Mouse (Mus musculus) embryonic facial prominence, embryonic 10.5 days (tissue): ENCODE results near the gene Nup85. TPM values are rescaled to one million over a fixed set of nuclear protein-coding genes. Genes with fewer than 3 reads are reported as not detected.
A peak's percentile ranks its signal among the peaks of the same experiment; 100 is the strongest.

Source experiments
- DNase-seq: peaks from one replicate; pipeline ENCODE4 v3.0.0-alpha.2; 2017; ENCODE audit warnings: low spot score
- H3K27ac ChIP-seq: fragments of 300-500 bp; sonication (generic); replicated peaks from 2 replicates; pipeline ENCODE4 v1.5.1; 2016; ENCODE audit warnings: mild to moderate bottlenecking
- H3K27me3 ChIP-seq: fragments of 300-500 bp; sonication (generic); replicated peaks from 2 replicates; pipeline ENCODE4 v1.6.1; 2016; ENCODE audit warnings: low read depth, mild to moderate bottlenecking; ENCODE audit not compliant: poor library complexity, severe bottlenecking
- H3K36me3 ChIP-seq: fragments of 300-500 bp; sonication (generic); replicated peaks from 2 replicates; pipeline ENCODE4 v1.6.1; 2016; ENCODE audit warnings: mild to moderate bottlenecking, moderate library complexity
- H3K4me1 ChIP-seq: fragments of 300-500 bp; sonication (generic); 2 replicates; pipeline ENCODE4 v1.6.1; 2016
- H3K4me3 ChIP-seq: fragments of 300-500 bp; sonication (generic); 2 replicates; pipeline ENCODE4 v1.5.1; 2016; ENCODE audit warnings: mild to moderate bottlenecking, moderate library complexity
- H3K9me3 ChIP-seq: fragments of 300-500 bp; sonication (generic); 2 replicates; pipeline ENCODE4 v1.6.1; 2016; ENCODE audit warnings: mild to moderate bottlenecking
- WGBS: fragments of 180-500 bp; shearing (Covaris S2); methylation state at CpG from one replicate; pipeline ENCODE4 v1.1.7; 2016; 5-methylcytosine and 5-hydroxymethylcytosine counted together
- polyA plus RNA-seq: library from polyadenylated mRNA; unstranded; fragments of >200 nt; fragmentation: Nextera tagmentation; extraction: Ambion mirVana; gene quantifications from 2 replicates; pipeline ENCODE4 v1.2.1, GENCODE M21; 2016

Gene Nup85
- polyA plus RNA-seq, 1 experiment from 2014 or later, result 252 TPM

DNA sequence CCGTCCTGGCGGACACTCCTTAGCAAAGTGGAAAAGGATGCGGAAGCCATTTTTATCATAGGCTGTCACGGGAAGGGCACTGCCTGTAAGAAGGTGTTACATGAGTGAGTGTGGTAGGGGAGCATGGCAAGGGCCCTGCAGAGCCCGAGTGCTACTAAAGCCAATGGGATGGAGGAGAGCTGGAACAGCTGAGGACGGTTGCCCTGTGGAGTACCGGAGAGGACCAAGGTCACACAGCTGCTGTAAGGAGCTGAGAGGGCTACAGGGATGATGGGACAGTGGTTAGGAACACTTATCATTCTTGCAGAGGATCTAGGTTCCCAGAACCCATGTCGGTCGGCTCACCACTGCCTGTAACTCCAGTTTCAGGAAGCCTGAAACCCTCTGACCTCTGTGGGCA lies 22.2 kb downstream of the Nup85 start:
- 92% methylated on average over 9 of the region's 9 CpGs for WGBS
- no peak for DNase-seq
- Histone ChIP-seq H3K27me3 (no peaks in the 10 kb centered on the region), H3K36me3 (peaks cover 98% of the 10 kb centered on the region), H3K4me3 (no peak overlapping the region), H3K4me1 (no peaks in the 10 kb centered on the region), H3K9me3 (no peaks in the 10 kb centered on the region), H3K27ac (no peak overlapping the region)

DNA sequence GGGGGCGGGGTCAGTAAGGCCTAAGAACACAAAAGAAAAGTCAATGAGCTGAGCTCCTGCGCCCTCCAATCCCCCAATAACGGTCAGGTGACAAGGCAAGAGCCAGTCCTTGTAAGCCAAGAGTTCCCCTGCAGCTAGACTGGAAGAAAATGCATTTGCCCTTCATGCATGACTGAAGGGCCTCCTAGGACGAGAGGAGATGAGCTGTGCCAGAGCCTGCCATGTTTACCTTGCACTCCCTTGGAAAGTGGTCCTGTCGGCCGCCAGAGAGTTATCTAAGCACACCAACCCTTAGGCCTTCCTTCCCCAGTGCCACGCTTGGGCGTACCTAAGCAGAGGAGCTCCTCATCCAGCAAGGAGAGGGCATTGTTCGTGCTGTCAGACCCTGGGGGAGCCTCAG lies 23.8 kb downstream of the Nup85 start:
- H3K4me3 ChIP-seq, result no peak overlapping the region
- WGBS, result 87% methylated on average over 9 of the region's 9 CpGs
- no peaks in the 10 kb centered on the region for H3K27me3 ChIP-seq
- H3K27ac ChIP-seq, result no peak overlapping the region
- H3K4me1 ChIP-seq, result no peaks in the 10 kb centered on the region
- H3K36me3 ChIP-seq, result peaks cover 98% of the 10 kb centered on the region
- no peak for DNase-seq
- no peaks in the 10 kb centered on the region for H3K9me3 ChIP-seq

DNA sequence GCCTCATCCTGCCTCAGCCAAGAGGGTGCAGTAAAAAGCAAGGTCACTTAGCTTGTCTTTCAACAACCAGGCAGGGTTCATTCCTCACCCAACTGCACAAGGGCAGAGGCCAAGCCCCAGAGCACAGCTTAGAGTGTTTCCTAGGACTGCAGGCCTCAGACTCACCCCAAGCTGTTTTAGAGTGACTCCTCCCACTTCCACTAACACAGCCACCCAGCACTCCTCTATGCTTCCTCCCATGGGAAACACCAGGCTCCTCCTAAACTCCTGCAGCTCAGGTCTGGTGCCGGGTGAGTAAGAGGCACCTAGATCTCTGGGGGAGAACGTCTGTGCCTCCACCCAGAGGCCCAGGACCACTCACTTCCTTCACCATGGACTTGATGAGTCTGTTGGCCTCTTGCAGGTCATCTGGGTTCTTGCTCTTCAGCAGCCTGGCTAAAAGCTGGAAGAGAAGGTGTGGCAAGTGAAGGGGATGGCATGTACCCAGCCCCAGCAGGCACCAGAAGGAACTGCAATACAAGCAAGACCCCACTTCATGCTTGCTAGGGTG lies 26.4 kb downstream of the Nup85 start:
- Histone ChIP-seq H3K27me3 (no peaks in the 10 kb centered on the region), H3K4me1 (no peaks in the 10 kb centered on the region), H3K36me3 (peaks cover 98% of the 10 kb centered on the region), H3K9me3 (no peaks in the 10 kb centered on the region), H3K4me3 (no peak overlapping the region), H3K27ac (no peak overlapping the region)
- no peak for DNase-seq
- WGBS, result 89% methylated on average over 2 of the region's 2 CpGs

DNA sequence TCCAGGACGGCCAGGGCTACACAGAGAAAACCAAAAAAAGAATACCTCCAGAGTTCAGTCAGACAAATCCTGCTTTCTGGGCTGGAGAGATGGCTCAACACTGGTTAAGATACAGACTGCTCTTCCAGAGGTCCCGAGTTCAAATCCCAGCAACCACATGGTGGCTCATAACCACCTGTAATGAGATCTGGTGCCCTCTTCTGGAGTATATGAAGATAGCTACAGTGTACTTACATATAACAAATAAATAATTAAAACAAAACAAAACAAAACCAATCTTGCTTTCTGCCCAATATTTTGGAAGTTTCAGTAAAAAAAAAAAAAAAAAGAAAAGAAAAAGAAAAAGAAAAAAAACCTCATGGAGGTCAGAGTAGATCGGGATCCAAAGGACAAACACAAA lies 31.0 kb downstream of the Nup85 start:
- Histone ChIP-seq H3K27ac (no peak overlapping the region), H3K9me3 (no peaks in the 10 kb centered on the region), H3K4me3 (no peak overlapping the region), H3K36me3 (peaks cover 90% of the 10 kb centered on the region), H3K4me1 (no peaks in the 10 kb centered on the region), H3K27me3 (no peaks in the 10 kb centered on the region)
- no peak for DNase-seq
- WGBS, result 95% methylated on average over 3 of the region's 3 CpGs

DNA sequence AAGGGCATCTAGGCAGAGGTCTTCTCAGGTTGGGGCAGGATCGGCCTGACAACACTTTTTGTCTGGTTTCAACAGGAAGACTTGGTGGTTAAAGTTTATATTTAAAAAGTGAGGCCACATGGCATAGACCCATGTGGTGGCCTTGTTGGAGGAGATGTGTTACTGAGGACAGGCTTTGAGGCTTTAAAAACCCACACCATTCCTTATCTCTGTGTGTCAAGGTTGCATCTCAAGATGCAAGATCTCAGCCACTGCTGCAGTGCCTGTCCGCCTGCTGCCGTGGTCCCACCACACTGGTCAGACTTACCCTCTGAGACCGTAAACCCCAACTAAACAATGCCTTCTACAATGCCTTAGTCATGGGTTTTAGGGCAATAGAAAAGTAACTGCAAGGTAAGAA lies 34.1 kb downstream of the Nup85 start:
- WGBS, result 97% methylated on average over 4 of the region's 4 CpGs
- DNase-seq, result no peak
- Histone ChIP-seq H3K4me3 (no peak overlapping the region), H3K27me3 (no peaks in the 10 kb centered on the region), H3K36me3 (peaks cover 79% of the 10 kb centered on the region), H3K9me3 (no peaks in the 10 kb centered on the region), H3K4me1 (peaks cover 15% of the 10 kb centered on the region), H3K27ac (no peak overlapping the region)

DNA sequence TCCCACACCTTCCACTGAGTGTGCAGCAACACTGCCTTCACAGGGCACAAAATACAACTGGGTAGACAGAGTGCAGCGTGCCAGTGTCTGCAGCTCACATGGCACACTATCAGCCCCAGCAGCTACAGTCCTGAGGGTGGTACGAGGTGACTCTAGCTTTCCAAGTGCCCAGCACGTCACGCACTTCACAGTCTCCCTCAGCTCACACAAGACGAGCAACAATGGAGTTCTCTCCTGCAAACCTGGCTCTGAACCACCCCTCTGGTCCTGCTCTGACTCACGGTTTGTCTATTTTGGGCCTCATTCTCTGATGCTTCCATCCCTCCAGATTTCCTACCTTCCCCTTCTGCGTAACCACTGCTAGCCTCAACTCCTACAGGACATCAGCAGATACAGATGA lies 35.5 kb downstream of the Nup85 start:
- peaks cover 64% of the 10 kb centered on the region for H3K36me3 ChIP-seq
- H3K27me3 ChIP-seq, result no peaks in the 10 kb centered on the region
- no peak for DNase-seq
- no peak overlapping the region for H3K27ac ChIP-seq
- H3K4me1 ChIP-seq, result peaks cover 18% of the 10 kb centered on the region
- H3K4me3 ChIP-seq, result no peak overlapping the region
- WGBS, result 97% methylated on average over 7 of the region's 7 CpGs
- no peaks in the 10 kb centered on the region for H3K9me3 ChIP-seq

DNA sequence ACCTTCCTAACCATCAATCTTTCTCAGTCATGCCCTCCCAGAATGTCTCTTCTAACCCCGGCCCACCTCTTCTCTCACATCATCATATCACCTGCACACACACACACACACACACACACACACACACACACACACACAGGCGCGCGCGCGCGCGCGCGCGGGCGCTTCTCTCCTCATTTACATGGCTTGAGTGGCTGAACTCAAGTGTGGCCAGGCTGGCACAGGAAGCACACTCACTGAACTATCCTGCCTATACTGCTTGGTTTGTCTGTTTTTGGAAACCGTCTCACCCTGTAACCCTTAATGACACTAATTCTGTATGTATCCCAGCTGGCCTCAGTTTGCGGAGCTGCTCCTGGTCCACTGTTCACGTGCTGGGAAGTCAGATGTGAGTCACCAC lies 36.5 kb downstream of the Nup85 start:
- WGBS, result 93% methylated on average over 15 of the region's 15 CpGs
- H3K4me3 ChIP-seq, result 0 out of 2 replicates have a peak overlapping the region, but pooled peaks have one; percentile 1
- peaks cover 25% of the 10 kb centered on the region for H3K4me1 ChIP-seq
- H3K9me3 ChIP-seq, result no peaks in the 10 kb centered on the region
- DNase-seq, result no peak
- no peak overlapping the region for H3K27ac ChIP-seq
- peaks cover 60% of the 10 kb centered on the region for H3K36me3 ChIP-seq
- H3K27me3 ChIP-seq, result no peaks in the 10 kb centered on the region

DNA sequence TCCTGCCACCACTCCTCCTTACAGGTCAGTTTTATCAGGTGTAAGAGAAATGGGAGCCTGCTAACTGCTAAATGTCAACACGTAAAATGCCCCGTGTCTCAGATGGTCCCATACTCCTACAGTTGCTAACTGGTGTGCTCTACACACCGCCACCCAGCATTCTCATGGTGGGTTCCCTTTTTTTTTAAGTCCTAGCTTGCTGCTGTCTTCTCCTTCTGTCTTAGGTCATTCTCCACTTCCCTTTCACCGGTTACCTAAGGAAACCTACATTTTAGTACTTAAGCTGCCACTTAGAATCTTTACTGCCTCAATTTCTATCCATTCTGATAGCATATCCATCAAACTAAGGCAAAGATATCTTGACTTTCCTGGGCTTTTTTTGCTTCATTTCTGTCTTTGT lies 36.9 kb downstream of the Nup85 start:
- H3K4me1 ChIP-seq, result peaks cover 25% of the 10 kb centered on the region
- H3K27ac ChIP-seq, result no peak overlapping the region
- 93% methylated on average over 4 of the region's 4 CpGs for WGBS
- H3K27me3 ChIP-seq, result no peaks in the 10 kb centered on the region
- DNase-seq, result no peak
- H3K9me3 ChIP-seq, result no peaks in the 10 kb centered on the region
- H3K4me3 ChIP-seq, result no peak overlapping the region
- peaks cover 60% of the 10 kb centered on the region for H3K36me3 ChIP-seq

DNA sequence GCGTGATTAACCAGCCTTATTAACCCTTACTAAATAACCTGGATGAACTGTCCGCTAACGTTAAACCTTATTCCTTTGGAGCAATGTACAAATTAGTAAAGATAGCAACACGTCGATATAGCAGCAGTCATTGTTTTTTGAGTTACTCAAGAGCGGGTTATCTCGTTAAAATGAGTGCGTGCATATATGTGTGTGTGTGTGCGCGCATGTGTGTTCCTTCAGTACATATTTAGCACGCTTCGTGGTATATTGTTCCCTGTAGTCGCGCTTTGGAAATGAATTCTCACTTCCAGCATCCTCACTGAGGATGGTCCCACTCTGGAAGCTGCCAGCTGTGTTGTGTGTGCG lies 38.9 kb downstream of the Nup85 start:
- no peak for DNase-seq
- Histone ChIP-seq H3K27me3 (no peaks in the 10 kb centered on the region), H3K27ac (peak overlapping the region; percentile 98), H3K4me1 (peaks cover 25% of the 10 kb centered on the region), H3K36me3 (peaks cover 60% of the 10 kb centered on the region), H3K9me3 (no peaks in the 10 kb centered on the region), H3K4me3 (peak overlapping the region; percentile 72)
- WGBS, result 7% methylated on average over 15 of the region's 15 CpGs

DNA sequence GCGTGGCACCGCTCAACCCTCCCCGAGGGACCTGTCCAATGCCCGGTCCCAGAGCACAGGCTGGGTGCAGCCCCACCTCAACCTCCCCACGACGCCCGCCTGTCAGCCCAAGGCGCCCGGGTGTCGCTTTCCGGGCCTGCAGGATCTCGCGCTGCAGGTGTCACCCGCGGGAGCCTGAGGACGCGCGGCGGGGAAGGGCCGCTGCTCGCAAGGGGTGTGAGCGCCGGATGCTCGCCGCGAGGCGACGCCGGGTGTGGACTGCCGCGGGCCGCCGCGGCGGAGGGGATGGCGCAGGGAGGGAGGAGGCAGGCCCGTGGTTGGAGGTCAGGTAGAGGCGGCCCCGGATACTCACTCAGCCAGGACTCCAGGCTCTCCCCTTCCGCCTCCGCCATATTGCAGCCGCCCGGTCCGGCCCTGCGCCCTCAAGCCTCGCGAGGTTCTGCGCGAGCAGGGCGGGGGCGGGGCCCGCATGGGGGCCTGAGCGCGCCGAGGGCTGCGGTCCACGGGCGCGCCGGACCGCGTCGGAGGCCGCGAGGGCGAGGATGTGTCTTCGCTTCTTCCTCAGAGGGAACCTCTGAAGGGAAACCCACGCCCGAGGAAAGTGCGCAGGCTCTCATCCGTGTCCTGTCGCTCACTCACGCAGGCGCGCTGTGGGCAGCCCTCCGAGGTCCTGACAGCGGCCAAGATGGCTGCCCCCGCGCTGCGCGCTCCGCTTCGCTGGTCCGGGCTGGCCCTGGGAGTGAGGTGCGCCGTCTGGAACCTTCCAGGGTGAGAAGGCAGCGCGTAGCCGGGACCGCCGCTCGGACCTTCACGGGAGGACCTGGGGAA lies 39.5 kb downstream of the Nup85 start, which contains the start of the genes Mrps7 and Gga3:
Gene Mrps7, plus strand, starts transcription at position 450 of the 828 bp plus-strand sequence.
Gene Gga3, minus strand, starts transcription at position 576 of the 828 bp plus-strand sequence.
- H3K36me3 ChIP-seq, result peaks cover 60% of the 10 kb centered on the region
- under 1% methylated on average over 93 of the region's 93 CpGs for WGBS
- no peaks in the 10 kb centered on the region for H3K27me3 ChIP-seq

DNA sequence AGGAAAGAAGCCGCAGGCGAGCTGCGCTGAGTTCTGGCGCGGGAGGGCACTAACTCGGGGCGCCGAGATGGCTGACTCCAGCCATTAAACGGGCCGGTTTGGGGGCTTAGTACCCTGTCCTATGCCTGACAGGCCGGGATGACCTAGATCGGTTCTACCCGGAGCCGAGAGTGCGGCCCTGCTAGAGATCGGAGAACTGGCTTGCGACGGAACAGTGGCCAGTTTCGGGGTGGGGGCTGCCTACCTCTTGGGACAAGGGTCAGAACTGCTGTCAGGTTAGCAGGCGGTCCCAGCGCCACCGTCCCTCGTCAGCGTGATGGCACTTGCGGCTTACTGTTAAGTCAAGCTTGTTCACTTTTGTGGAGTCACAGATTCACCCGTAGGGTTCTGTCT lies 40.1 kb downstream of the Nup85 start:
- H3K36me3 ChIP-seq, result peaks cover 64% of the 10 kb centered on the region
- peaks cover 25% of the 10 kb centered on the region for H3K4me1 ChIP-seq
- H3K27ac ChIP-seq, result peak overlapping the region; percentile 98
- peak overlapping the region; percentile 72 for H3K4me3 ChIP-seq
- under 1% methylated on average over 26 of the region's 26 CpGs for WGBS
- H3K9me3 ChIP-seq, result no peaks in the 10 kb centered on the region
- H3K27me3 ChIP-seq, result no peaks in the 10 kb centered on the region
- no peak for DNase-seq

More for the DNA sequence above, 39.5 kb downstream of the Nup85 start, which contains the start of the genes Mrps7 and Gga3:
- Histone ChIP-seq H3K9me3 (no peaks in the 10 kb centered on the region), H3K27ac (peak within 1 kb of the TSS; percentile 98), H3K4me3 (peak within 1 kb of the TSS; percentile 72), H3K4me1 (peaks cover 25% of the 10 kb centered on the region)
- peak; percentile 93 for DNase-seq

DNA sequence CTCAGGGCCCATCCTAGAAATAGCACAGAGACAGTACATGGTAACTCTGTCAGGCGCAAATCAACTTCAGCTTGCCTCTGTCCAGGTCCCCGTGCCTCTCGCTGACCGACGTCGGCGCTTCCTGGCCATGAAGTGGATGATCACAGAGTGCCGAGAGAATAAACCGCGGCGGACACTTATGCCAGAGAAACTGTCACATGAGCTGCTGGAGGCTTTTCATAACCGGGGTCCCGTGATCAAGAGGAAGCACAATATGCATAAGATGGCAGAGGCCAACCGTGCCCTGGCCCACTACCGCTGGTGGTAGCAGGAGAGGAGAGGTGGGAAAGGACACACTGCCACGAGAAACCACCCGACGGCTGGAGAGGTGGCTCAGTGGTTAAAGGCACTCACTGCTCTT lies 42.5 kb downstream of the Nup85 start:
- H3K27me3 ChIP-seq, result no peaks in the 10 kb centered on the region; the same call in 1 of the 2 replicates
- H3K4me3 ChIP-seq, result peak overlapping the region; percentile 9; the same call in 1 of the 2 replicates
- H3K4me1 ChIP-seq, result peaks cover 30% of the 10 kb centered on the region
- H3K9me3 ChIP-seq, result no peaks in the 10 kb centered on the region
- H3K27ac ChIP-seq, result no peak overlapping the region
- H3K36me3 ChIP-seq, result peaks cover 58% of the 10 kb centered on the region
- 96% methylated on average over 18 of the region's 18 CpGs for WGBS
- no peak for DNase-seq
